In the genomic region with DNA sequence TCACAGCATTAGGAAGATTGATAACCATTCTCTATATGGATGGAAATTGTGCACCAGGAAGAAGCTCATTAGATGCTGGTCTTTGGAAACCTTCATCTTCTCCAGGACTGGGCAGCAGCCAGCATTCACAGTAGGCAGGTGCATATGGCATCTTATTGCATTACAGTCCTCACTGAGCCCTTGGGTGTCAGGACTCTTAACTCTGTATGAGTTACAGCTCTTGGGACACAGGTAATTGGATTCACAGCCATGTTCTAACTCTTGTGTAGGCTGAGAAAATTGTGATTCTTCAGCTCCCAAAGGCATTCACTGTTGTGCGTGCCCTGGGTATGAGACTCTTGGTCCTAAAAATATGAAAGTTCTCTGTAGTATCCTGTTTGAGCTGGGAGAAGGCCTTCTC, we compare ENCODE assay signal across 21 mouse cellular contexts.
DNase-seq lines count a peak whose midpoint lies in the region; ATAC-seq and TF ChIP-seq lines count a peak whose summit lies in the region.
"Had no signal": no experiment of that assay in that cellular context is flagged by ENCODE, and none has a peak within 500 bp of the region (broad histone marks: within the 10 kb centered on the region; RNA-seq: fewer than 3 reads in every experiment).

No protein-coding gene starts in this region.

- no peak overlapping the region for H3K9ac ChIP-seq in lung, embryonic 15.5 days
- H3K9ac ChIP-seq in lung, embryonic 16.5 days (ENCODE audit: low read length) = no peak overlapping the region
- H3K9ac ChIP-seq in lung, postnatal 0 days (replicated peaks; ENCODE audit: low read depth) = no peak overlapping the region

- TF ChIP-seq POLR2A in lung, adult 2 months (IDR thresholded peaks at IDR 0.05; ENCODE audit: borderline replicate concordance, extremely low read depth, low read depth, low read length) = no peak

- H3K36me3 ChIP-seq in lung, embryonic 15.5 days = no peaks in the 10 kb centered on the region
- no peaks in the 10 kb centered on the region for H3K36me3 ChIP-seq in lung, embryonic 16.5 days (ENCODE audit: control insufficient read depth, insufficient read depth, low read length)
- H3K36me3 ChIP-seq in lung, postnatal 0 days (ENCODE audit: insufficient read depth, low read length) = no peaks in the 10 kb centered on the region
- H3K36me3 ChIP-seq: G1E had no signal

- no peaks in the 10 kb centered on the region for H3K27me3 ChIP-seq in lung, embryonic 15.5 days
- H3K27me3 ChIP-seq in lung, embryonic 16.5 days (ENCODE audit: control insufficient read depth, insufficient read depth, low read depth, low read length) = no peaks in the 10 kb centered on the region
- no peaks in the 10 kb centered on the region for H3K27me3 ChIP-seq in lung, postnatal 0 days (replicated peaks; ENCODE audit: insufficient read depth, low read length)
- H3K27me3 ChIP-seq: CH12.LX, Patski had no signal

- H3K4me1 ChIP-seq in lung, embryonic 15.5 days = no peaks in the 10 kb centered on the region
- no peaks in the 10 kb centered on the region for H3K4me1 ChIP-seq in lung, embryonic 16.5 days (replicated peaks; ENCODE audit: control insufficient read depth, insufficient read depth, low read length)
- H3K4me1 ChIP-seq in lung, adult 2 months (ENCODE audit: control insufficient read depth, insufficient read depth, low read length) = 0 out of 2 replicates have a peak, but pooled peaks cover 3% of the 10 kb centered on the region
- no peaks in the 10 kb centered on the region; the same call in 1 of the 2 replicates for H3K4me1 ChIP-seq in lung, postnatal 0 days (ENCODE audit: insufficient read depth, low read depth, low read length)

- DNase-seq in lung, postnatal 25 days (ENCODE audit: low spot score) = no peak
- no peak for DNase-seq in lung, adult 2 months
- DNase-seq in lung, postnatal 0 days (ENCODE audit: low spot score) = no peak
- no peak for DNase-seq in lung, postnatal 4 days
- DNase-seq: adrenal gland, adult 2 months; adrenal gland, adult 8-10 months; adrenal gland, postnatal 10 days; adrenal gland, postnatal 14 days; adrenal gland, postnatal 25 days; adrenal gland, postnatal 36 days; B cell, adult 2 months; cerebellum, adult 11 months; cerebellum, adult 11-12 months; cerebellum, adult 18-20 months had no signal

- peak overlapping the region; percentile 53; the same call in 1 of the 2 replicates for H3K27ac ChIP-seq in lung, embryonic 15.5 days
- peak overlapping the region; percentile 47 for H3K27ac ChIP-seq in lung, embryonic 16.5 days (ENCODE audit: low read length)
- H3K27ac ChIP-seq in lung, postnatal 0 days (ENCODE audit: low read length) = 0 out of 2 replicates have a peak overlapping the region, but pooled peaks have one; percentile 52

- H3K4me2 ChIP-seq in lung, embryonic 15.5 days = no peak overlapping the region
- no peak overlapping the region for H3K4me2 ChIP-seq in lung, embryonic 16.5 days (ENCODE audit: low read depth, low read length)
- H3K4me2 ChIP-seq in lung, postnatal 0 days (replicated peaks; ENCODE audit: low read depth, low read length) = no peak overlapping the region

- ATAC-seq in lung, embryonic 15.5 days (ENCODE audit: borderline replicate concordance, extremely low read depth, low FRiP score, low TSS enrichment) = 0 out of 2 replicates have a peak, but pooled peaks have one; percentile 14
- ATAC-seq in lung, embryonic 16.5 days (ENCODE audit: low read depth) = peak; percentile 58
- peak; percentile 56 for ATAC-seq in lung, postnatal 0 days
- ATAC-seq: activated CD4-positive, CD25-positive, alpha-beta regulatory T cell, adult 4 months; CD4-positive, CD25-positive, alpha-beta regulatory T cell, adult 4 months; Patski had no signal

- no peak for TF ChIP-seq CTCF in lung, adult 2 months (IDR thresholded peaks at IDR 0.05; ENCODE audit: insufficient read depth, low read length)
- no peak for TF ChIP-seq CTCF in lung, postnatal 0 days (IDR thresholded peaks at IDR 0.05)

- H3K4me3 ChIP-seq in lung, embryonic 15.5 days = no peak overlapping the region
- no peak overlapping the region for H3K4me3 ChIP-seq in lung, embryonic 16.5 days (ENCODE audit: low read length)
- no peak overlapping the region for H3K4me3 ChIP-seq in lung, adult 2 months (replicated peaks; ENCODE audit: extremely low read depth, low read depth, low read length)
- no peak overlapping the region for H3K4me3 ChIP-seq in lung, postnatal 0 days (ENCODE audit: low read depth, low read length)

- no peaks in the 10 kb centered on the region for H3K9me3 ChIP-seq in lung, embryonic 15.5 days
- H3K9me3 ChIP-seq in lung, embryonic 16.5 days (ENCODE audit: control insufficient read depth, low read length) = no peaks in the 10 kb centered on the region
- H3K9me3 ChIP-seq in lung, postnatal 0 days (ENCODE audit: low read length) = no peaks in the 10 kb centered on the region
- H3K9me3 ChIP-seq: G1E had no signal

- 75% methylated on average over 1 of the region's 1 CpGs for WGBS in lung, embryonic 15.5 days
- 66% methylated on average over 1 of the region's 1 CpGs for WGBS in lung, embryonic 16.5 days
- 67% methylated on average over 1 of the region's 1 CpGs for WGBS in lung, adult 2 months
- 60% methylated on average over 1 of the region's 1 CpGs for WGBS in lung, postnatal 0 days

- no peak for TF ChIP-seq EP300 in lung, postnatal 0 days (IDR thresholded peaks at IDR 0.05)
